Mouse (Mus musculus): Measurements from ENCODE around the gene Olfr740. TPM values are rescaled to one million over a fixed set of nuclear protein-coding genes. Genes with fewer than 3 reads are reported as not detected.

Gene Olfr740
- total RNA-seq (2021), result not detected in 2 replicates
- long read RNA-seq, result 0 reads

- no peak for DNase-seq
Observed at GRCm38 (mm10) chr14:50445245-50445644, at the start of gene Olfr740. TSS of gene Olfr740 (plus strand) at chr14:50445545.

GRCm38 (mm10) chr14:50407268-50407667 lies 38.1 kb upstream of the Olfr740 start, which contains the start of gene Olfr738:
TSS of gene Olfr738 (plus strand) at chr14:50407568.
- DNase-seq, result no peak

GRCm38 (mm10) chr14:50418326-50418725 lies 27.0 kb upstream of the Olfr740 start, which contains the start of gene Olfr739:
TSS of gene Olfr739 (plus strand) at chr14:50418626.
- DNase-seq, result no peak

GRCm38 (mm10) chr14:50472438-50472837 lies 27.1 kb downstream of the Olfr740 start, which contains the start of gene Olfr741:
TSS of gene Olfr741 (plus strand) at chr14:50472738.
- DNase-seq, result no peak

GRCm38 (mm10) chr14:50478406-50478805 lies 33.1 kb downstream of the Olfr740 start:
- DNase-seq, result no peak

GRCm38 (mm10) chr14:50503300-50503699 lies 58.0 kb downstream of the Olfr740 start, which contains the start of gene Olfr742:
TSS of gene Olfr742 (plus strand) at chr14:50503600.
- no peak for DNase-seq

Other genes with a start within 250 kb of the Olfr740 start
- gene Olfr731, start 203.7 kb upstream of the Olfr740 start, total RNA-seq (2021), result 0.21 TPM in 1 of 2 replicates, not detected in the other
- gene Olfr732, start 161.3 kb upstream of the Olfr740 start, total RNA-seq (2021), result not detected in 2 replicates
- not detected in 2 replicates for gene Olfr733, start 144.0 kb upstream of the Olfr740 start, total RNA-seq (2021)
- gene Olfr734, start 118.8 kb upstream of the Olfr740 start, total RNA-seq (2021), result 0.18 TPM in 1 of 2 replicates, not detected in the other
- gene Olfr735, start 96.7 kb upstream of the Olfr740 start, total RNA-seq (2021), result not detected in 2 replicates
- not detected in 2 replicates for gene Tlr11, start 87.6 kb upstream of the Olfr740 start, total RNA-seq (2021)
- not detected in 2 replicates for gene Olfr736, start 64.4 kb upstream of the Olfr740 start, total RNA-seq (2021)
- not detected in 2 replicates for gene Olfr738, start 38.0 kb upstream of the Olfr740 start, total RNA-seq (2021)
- not detected in 2 replicates for gene Olfr739, start 26.9 kb upstream of the Olfr740 start, total RNA-seq (2021)
- gene Olfr741, start 27.2 kb downstream of the Olfr740 start, total RNA-seq (2021), result not detected in 2 replicates
- gene Olfr742, start 58.1 kb downstream of the Olfr740 start, total RNA-seq (2021), result not detected in 2 replicates
- not detected in 2 replicates for gene Olfr743, start 76.3 kb downstream of the Olfr740 start, total RNA-seq (2021)
- not detected in 2 replicates for gene Olfr744, start 169.3 kb downstream of the Olfr740 start, total RNA-seq (2021)
- gene Olfr745, start 193.8 kb downstream of the Olfr740 start, total RNA-seq (2021), result not detected in 2 replicates
- not detected in 2 replicates for gene Olfr746, start 201.5 kb downstream of the Olfr740 start, total RNA-seq (2021)
- not detected in 2 replicates for gene Olfr747, start 247.7 kb downstream of the Olfr740 start, total RNA-seq (2021)

Data from adrenal gland, postnatal 25 days (tissue).